Mouse (Mus musculus) thymus, adult 2 months (tissue): ENCODE measurements around the gene Gm10645. TPM values are rescaled to one million over a fixed set of nuclear protein-coding genes. Genes with fewer than 3 reads are reported as not detected.

ENCODE experiments used
- DNase-seq: peaks from one replicate; pipeline ENCODE4 v3.0.0; 2021
- H3K27ac ChIP-seq: fragments of 200-500 bp; 2 replicates; pipeline ENCODE4 v1.5.1; 2012; ENCODE audit warnings: low read length, control low read depth; ENCODE audit not compliant: control insufficient read depth, insufficient read depth
- H3K27me3 ChIP-seq: fragments of 200-500 bp; 2 replicates; pipeline ENCODE4 v1.6.1; 2012; ENCODE audit warnings: mild to moderate bottlenecking, low read length, moderate library complexity, mixed read lengths; ENCODE audit not compliant: control insufficient read depth, insufficient read depth
- H3K36me3 ChIP-seq: fragments of 200-500 bp; 2 replicates; pipeline ENCODE4 v1.6.1; 2012; ENCODE audit warnings: mild to moderate bottlenecking, low read length, moderate library complexity; ENCODE audit not compliant: control insufficient read depth, insufficient read depth
- H3K4me1 ChIP-seq: fragments of 200-500 bp; replicated peaks from 2 replicates; pipeline ENCODE4 v1.6.1; 2012; ENCODE audit warnings: low read length; ENCODE audit not compliant: control insufficient read depth, insufficient read depth
- H3K4me3 ChIP-seq: fragments of 200-500 bp; 2 replicates; pipeline ENCODE4 v1.5.1; 2012; ENCODE audit warnings: mild to moderate bottlenecking, low read length, control low read depth, moderate library complexity; ENCODE audit not compliant: control insufficient read depth, insufficient read depth
- CTCF ChIP-seq: fragments of 200-500 bp; IDR thresholded peaks from 2 replicates; pipeline ENCODE4 v1.5.1; 2012; ENCODE audit warnings: mild to moderate bottlenecking, control low read depth, low read length, moderate library complexity, borderline replicate concordance; ENCODE audit not compliant: control insufficient read depth, poor library complexity, insufficient read depth; ENCODE audit errors: extremely low read depth
- POLR2A ChIP-seq: fragments of 200-500 bp; IDR thresholded peaks from 2 replicates; pipeline ENCODE4 v1.6.1; 2012; ENCODE audit warnings: mild to moderate bottlenecking, low read length, control low read depth, moderate library complexity; ENCODE audit not compliant: control insufficient read depth, poor library complexity, insufficient read depth; ENCODE audit errors: extremely low read depth
- WGBS: fragments of 180-500 bp; shearing (Covaris S2); methylation state at CpG from one replicate; pipeline ENCODE4 v1.1.7; 2018; 5-methylcytosine and 5-hydroxymethylcytosine counted together
- polyA plus RNA-seq: library from polyadenylated mRNA; depleted of rRNA; stranded (reverse); fragments of >200 nt; gene quantifications from 2 replicates; pipeline ENCODE4 v1.2.3, GENCODE M21; 2012

The Gm10645 gene
- polyA plus RNA-seq, 1 experiment, result 0.86 TPM

GRCm38 (mm10) chr8:83158971-83159370, 7.0 kb downstream of the Gm10645 start:
- H3K4me3 ChIP-seq, result no peak overlapping the region
- no peak for DNase-seq
- H3K27me3 ChIP-seq, result no peaks in the 10 kb centered on the region
- no peak overlapping the region for H3K27ac ChIP-seq
- no peaks in the 10 kb centered on the region for H3K4me1 ChIP-seq
- WGBS, result 41% methylated on average over 3 of the region's 3 CpGs
- TF ChIP-seq POLR2A (no peak), CTCF (no peak)
- H3K36me3 ChIP-seq, result no peaks in the 10 kb centered on the region

GRCm38 (mm10) chr8:83155110-83155509, 10.9 kb downstream of the Gm10645 start:
- DNase-seq, result no peak
- 81% methylated on average over 4 of the region's 4 CpGs for WGBS
- Histone ChIP-seq H3K27ac (no peak overlapping the region), H3K4me3 (no peak overlapping the region), H3K27me3 (no peaks in the 10 kb centered on the region), H3K36me3 (no peaks in the 10 kb centered on the region), H3K4me1 (no peaks in the 10 kb centered on the region)
- TF ChIP-seq POLR2A (no peak), CTCF (no peak)

GRCm38 (mm10) chr8:83152470-83152869, 13.5 kb downstream of the Gm10645 start:
- DNase-seq, result no peak
- H3K4me3 ChIP-seq, result no peak overlapping the region
- 14% methylated on average over 4 of the region's 4 CpGs for WGBS
- H3K27ac ChIP-seq, result no peak overlapping the region
- H3K36me3 ChIP-seq, result no peaks in the 10 kb centered on the region
- H3K4me1 ChIP-seq, result no peaks in the 10 kb centered on the region
- H3K27me3 ChIP-seq, result no peaks in the 10 kb centered on the region
- TF ChIP-seq CTCF, result no peak
- no peak for TF ChIP-seq POLR2A

GRCm38 (mm10) chr8:83152055-83152454, 13.9 kb downstream of the Gm10645 start:
- WGBS, result 80% methylated on average over 2 of the region's 2 CpGs
- H3K4me1 ChIP-seq, result no peaks in the 10 kb centered on the region
- H3K27ac ChIP-seq, result no peak overlapping the region
- H3K36me3 ChIP-seq, result no peaks in the 10 kb centered on the region
- DNase-seq, result no peak
- TF ChIP-seq POLR2A (no peak), CTCF (no peak)
- H3K27me3 ChIP-seq, result no peaks in the 10 kb centered on the region
- H3K4me3 ChIP-seq, result no peak overlapping the region

- Histone ChIP-seq H3K4me3 (no peak overlapping the region), H3K36me3 (no peaks in the 10 kb centered on the region), H3K27ac (no peak overlapping the region), H3K27me3 (no peaks in the 10 kb centered on the region), H3K4me1 (no peaks in the 10 kb centered on the region)
- no peak for TF ChIP-seq CTCF
- TF ChIP-seq POLR2A, result no peak
- WGBS, result 95% methylated on average over 6 of the region's 6 CpGs
- no peak for DNase-seq
These were observed 16.8 kb downstream of the Gm10645 start for GRCm38 (mm10) chr8:83149124-83149523.

GRCm38 (mm10) chr8:83145421-83145820, 20.5 kb downstream of the Gm10645 start:
- no peak for DNase-seq
- Histone ChIP-seq H3K36me3 (no peaks in the 10 kb centered on the region), H3K27ac (no peak overlapping the region), H3K4me3 (no peak overlapping the region), H3K4me1 (no peaks in the 10 kb centered on the region), H3K27me3 (no peaks in the 10 kb centered on the region)
- WGBS, result 89% methylated on average over 3 of the region's 3 CpGs
- TF ChIP-seq CTCF, result no peak

- H3K36me3 ChIP-seq, result no peaks in the 10 kb centered on the region
- H3K4me3 ChIP-seq, result no peak overlapping the region
- 95% methylated on average over 4 of the region's 4 CpGs for WGBS
- H3K27ac ChIP-seq, result no peak overlapping the region
- no peaks in the 10 kb centered on the region for H3K4me1 ChIP-seq
- no peak for DNase-seq
- H3K27me3 ChIP-seq, result no peaks in the 10 kb centered on the region
- TF ChIP-seq CTCF (no peak), POLR2A (no peak)
These were observed 21.4 kb downstream of the Gm10645 start for GRCm38 (mm10) chr8:83144601-83145000.
